Mouse (Mus musculus): ENCODE data around the gene Hcfc1r1.

DNA sequence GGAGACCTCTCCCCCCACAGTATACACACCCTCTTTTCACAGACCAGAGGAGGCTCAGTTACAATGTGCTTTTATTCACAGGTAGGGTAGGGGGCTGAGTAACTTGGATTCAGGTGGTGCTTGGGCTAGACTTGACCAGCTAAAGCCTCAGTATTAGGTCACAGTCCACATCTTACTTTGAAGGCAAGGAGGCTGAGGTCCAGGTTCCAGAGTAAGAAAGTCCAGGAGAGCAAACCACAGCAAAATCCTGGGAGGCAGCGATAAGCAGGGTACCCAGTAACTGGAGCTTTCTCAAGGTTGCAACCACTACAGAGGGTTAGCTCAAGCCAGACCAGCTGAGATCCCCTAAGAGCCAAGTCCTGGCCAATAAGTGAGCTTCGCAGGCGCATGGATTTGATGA, 9.1 kb downstream of the Hcfc1r1 start:
- no peak for TF ChIP-seq CTCF (conservative IDR thresholded peaks at IDR 0.05 in 1 of 2, IDR thresholded peaks at IDR 0.05 in 1 of 2; ENCODE audit: low read depth in 2 of 2, low read length in 2 of 2)
- no peak for TF ChIP-seq USF1 (IDR thresholded peaks at IDR 0.05; ENCODE audit: low read depth, low read length)
- TF ChIP-seq KAT2A (IDR thresholded peaks at IDR 0.05; ENCODE audit: insufficient replicate concordance, low read length): no peak
- TF ChIP-seq HCFC1 (IDR thresholded peaks at IDR 0.05; ENCODE audit: low read depth, low read length): no peak
- TF ChIP-seq EP300 (IDR thresholded peaks at IDR 0.05; ENCODE audit: low read length): no peak
- TF ChIP-seq PAX5 (IDR thresholded peaks at IDR 0.05; ENCODE audit: low read length): no peak
- no peak for TF ChIP-seq TCF12 (IDR thresholded peaks at IDR 0.05; ENCODE audit: low read depth, low read length)

All from CH12.LX (cell line).